Mouse (Mus musculus): ENCODE data around the gene Gm8332. TPM values are rescaled to one million over a fixed set of nuclear protein-coding genes. Genes with fewer than 3 reads are reported as not detected.
"Not testable (repeated sequence)": the region's sequence is repeated elsewhere in the genome, so short reads cannot be mapped to it uniquely, and the experiment has no call there.

The Gm8332 gene
- polyA plus RNA-seq (2015; fragmentation: Nextera tagmentation; extraction: Ambion mirVana): not detected in 2 replicates

GRCm38 (mm10) chr12:88250000-88250399 is at the start of gene Gm8332:
Gm8332 (minus strand) TSS chr12:88250100.
- not testable (repeated sequence) for H3K4me3 ChIP-seq (replicated peaks); H3K9me3 ChIP-seq (replicated peaks); H3K4me1 ChIP-seq; H3K27ac ChIP-seq (replicated peaks); H3K27me3 ChIP-seq (replicated peaks); ATAC-seq (ENCODE audit: low FRiP score); H3K9ac ChIP-seq (replicated peaks); H3K4me2 ChIP-seq; H3K36me3 ChIP-seq
- 52% methylated on average over 1 of the region's 2 CpGs for WGBS

- H3K4me2 ChIP-seq; H3K27ac ChIP-seq (replicated peaks); H3K36me3 ChIP-seq; H3K9ac ChIP-seq (replicated peaks); H3K4me3 ChIP-seq (replicated peaks); ATAC-seq (ENCODE audit: low FRiP score); H3K4me1 ChIP-seq; H3K27me3 ChIP-seq (replicated peaks); H3K9me3 ChIP-seq (replicated peaks): not testable (repeated sequence)
- 84% methylated on average over 2 of the region's 2 CpGs for WGBS
Measured at GRCm38 (mm10) chr12:88297171-88297570, 47.3 kb upstream of the Gm8332 start.

GRCm38 (mm10) chr12:88293082-88293481 is 43.2 kb upstream of the Gm8332 start:
- not testable (repeated sequence) for H3K9ac ChIP-seq (replicated peaks); H3K9me3 ChIP-seq (replicated peaks); H3K27me3 ChIP-seq (replicated peaks); ATAC-seq (ENCODE audit: low FRiP score); H3K27ac ChIP-seq (replicated peaks); H3K4me1 ChIP-seq; H3K4me2 ChIP-seq; H3K36me3 ChIP-seq; H3K4me3 ChIP-seq (replicated peaks)
- WGBS: 77% methylated on average over 4 of the region's 4 CpGs

GRCm38 (mm10) chr12:88285224-88285623 is 35.3 kb upstream of the Gm8332 start:
- H3K27me3 ChIP-seq (replicated peaks); H3K36me3 ChIP-seq; H3K4me1 ChIP-seq; H3K27ac ChIP-seq (replicated peaks); ATAC-seq (ENCODE audit: low FRiP score); H3K4me2 ChIP-seq; H3K9me3 ChIP-seq (replicated peaks); H3K9ac ChIP-seq (replicated peaks); H3K4me3 ChIP-seq (replicated peaks): not testable (repeated sequence)
- 88% methylated on average over 5 of the region's 5 CpGs for WGBS

GRCm38 (mm10) chr12:88274400-88274799 is 24.5 kb upstream of the Gm8332 start, which contains the start of gene Gm5662:
Gm5662 (minus strand) TSS chr12:88274500.
- WGBS: 92% methylated on average over 5 of the region's 5 CpGs
- H3K4me1 ChIP-seq; H3K4me2 ChIP-seq; H3K9ac ChIP-seq (replicated peaks); ATAC-seq (ENCODE audit: low FRiP score); H3K4me3 ChIP-seq (replicated peaks); H3K36me3 ChIP-seq; H3K9me3 ChIP-seq (replicated peaks); H3K27me3 ChIP-seq (replicated peaks); H3K27ac ChIP-seq (replicated peaks): not testable (repeated sequence)

GRCm38 (mm10) chr12:88257241-88257640 is 7.3 kb upstream of the Gm8332 start:
- no peak overlapping the region for H3K27ac ChIP-seq (replicated peaks)
- no peak for ATAC-seq (ENCODE audit: low FRiP score)
- H3K4me1 ChIP-seq: no peaks in the 10 kb centered on the region
- no peak overlapping the region for H3K4me2 ChIP-seq
- no peaks in the 10 kb centered on the region for H3K27me3 ChIP-seq (replicated peaks)
- WGBS: 54% methylated on average over 1 of the region's 1 CpGs
- H3K4me3 ChIP-seq (replicated peaks): no peak overlapping the region
- H3K9me3 ChIP-seq (replicated peaks): 0 out of 2 replicates have a peak, but pooled peaks cover 3% of the 10 kb centered on the region
- H3K9ac ChIP-seq (replicated peaks): no peak overlapping the region
- H3K36me3 ChIP-seq: no peaks in the 10 kb centered on the region

GRCm38 (mm10) chr12:88255917-88256316 is 6.0 kb upstream of the Gm8332 start:
- not testable (repeated sequence) for H3K27ac ChIP-seq (replicated peaks); ATAC-seq (ENCODE audit: low FRiP score); H3K27me3 ChIP-seq (replicated peaks); H3K4me2 ChIP-seq; H3K9me3 ChIP-seq (replicated peaks); H3K4me1 ChIP-seq; H3K4me3 ChIP-seq (replicated peaks); H3K36me3 ChIP-seq; H3K9ac ChIP-seq (replicated peaks)
- WGBS: 70% methylated on average over 2 of the region's 2 CpGs

GRCm38 (mm10) chr12:88245786-88246185 is 4.1 kb downstream of the Gm8332 start:
- not testable (repeated sequence) for H3K9ac ChIP-seq (replicated peaks); H3K27ac ChIP-seq (replicated peaks); H3K4me1 ChIP-seq; H3K9me3 ChIP-seq (replicated peaks); H3K27me3 ChIP-seq (replicated peaks); H3K4me3 ChIP-seq (replicated peaks); ATAC-seq (ENCODE audit: low FRiP score); H3K4me2 ChIP-seq; H3K36me3 ChIP-seq

- not testable (repeated sequence) for H3K27ac ChIP-seq (replicated peaks); H3K9me3 ChIP-seq (replicated peaks); H3K4me1 ChIP-seq; ATAC-seq (ENCODE audit: low FRiP score); H3K9ac ChIP-seq (replicated peaks); H3K36me3 ChIP-seq; H3K4me2 ChIP-seq; H3K27me3 ChIP-seq (replicated peaks); H3K4me3 ChIP-seq (replicated peaks)
- 53% methylated on average over 1 of the region's 1 CpGs for WGBS
Measured at GRCm38 (mm10) chr12:88242940-88243339, 7.0 kb downstream of the Gm8332 start.

- Histone ChIP-seq H3K9ac (replicated peaks) (no peak overlapping the region), H3K4me1 (no peaks in the 10 kb centered on the region), H3K4me2 (no peak overlapping the region), H3K36me3 (no peaks in the 10 kb centered on the region), H3K9me3 (replicated peaks) (no peaks in the 10 kb centered on the region; the same call in 1 of the 2 replicates), H3K27ac (replicated peaks) (no peak overlapping the region), H3K4me3 (replicated peaks) (no peak overlapping the region), H3K27me3 (replicated peaks) (no peaks in the 10 kb centered on the region)
- no peak for ATAC-seq (ENCODE audit: low FRiP score)
- WGBS: 91% methylated on average over 3 of the region's 3 CpGs
Measured at GRCm38 (mm10) chr12:88219445-88219844, 30.5 kb downstream of the Gm8332 start.

GRCm38 (mm10) chr12:88218059-88218458 is 31.8 kb downstream of the Gm8332 start:
- H3K36me3 ChIP-seq; H3K9me3 ChIP-seq (replicated peaks); H3K27me3 ChIP-seq (replicated peaks); H3K9ac ChIP-seq (replicated peaks); ATAC-seq (ENCODE audit: low FRiP score); H3K4me3 ChIP-seq (replicated peaks); H3K27ac ChIP-seq (replicated peaks); H3K4me2 ChIP-seq; H3K4me1 ChIP-seq: not testable (repeated sequence)

- no peak overlapping the region for H3K9ac ChIP-seq (replicated peaks)
- H3K4me1 ChIP-seq: no peaks in the 10 kb centered on the region
- 90% methylated on average over 12 of the region's 12 CpGs for WGBS
- no peak overlapping the region for H3K27ac ChIP-seq (replicated peaks)
- H3K9me3 ChIP-seq (replicated peaks): no peaks in the 10 kb centered on the region; the same call in 1 of the 2 replicates
- no peak overlapping the region for H3K4me3 ChIP-seq (replicated peaks)
- ATAC-seq (ENCODE audit: low FRiP score): no peak
- no peaks in the 10 kb centered on the region for H3K27me3 ChIP-seq (replicated peaks)
- no peak overlapping the region for H3K4me2 ChIP-seq
- no peaks in the 10 kb centered on the region for H3K36me3 ChIP-seq
Measured at GRCm38 (mm10) chr12:88214641-88215040, 35.3 kb downstream of the Gm8332 start.

GRCm38 (mm10) chr12:88211458-88211857 is 38.4 kb downstream of the Gm8332 start:
- H3K27me3 ChIP-seq (replicated peaks); H3K4me2 ChIP-seq; H3K9ac ChIP-seq (replicated peaks); H3K4me3 ChIP-seq (replicated peaks); H3K4me1 ChIP-seq; H3K27ac ChIP-seq (replicated peaks); H3K9me3 ChIP-seq (replicated peaks); H3K36me3 ChIP-seq; ATAC-seq (ENCODE audit: low FRiP score): not testable (repeated sequence)
- WGBS: 87% methylated on average over 9 of the region's 9 CpGs
